Mouse (Mus musculus) ovary, postnatal 36 days (tissue): ENCODE results near the gene Nptx1.
A peak's percentile ranks its signal among the peaks of the same experiment; 100 is the strongest.

ENCODE experiments used
- DNase-seq: peaks from one replicate; pipeline ENCODE4 v3.0.0; 2022; ENCODE audit warnings: low spot score, mixed read lengths

Gene Nptx1

DNA sequence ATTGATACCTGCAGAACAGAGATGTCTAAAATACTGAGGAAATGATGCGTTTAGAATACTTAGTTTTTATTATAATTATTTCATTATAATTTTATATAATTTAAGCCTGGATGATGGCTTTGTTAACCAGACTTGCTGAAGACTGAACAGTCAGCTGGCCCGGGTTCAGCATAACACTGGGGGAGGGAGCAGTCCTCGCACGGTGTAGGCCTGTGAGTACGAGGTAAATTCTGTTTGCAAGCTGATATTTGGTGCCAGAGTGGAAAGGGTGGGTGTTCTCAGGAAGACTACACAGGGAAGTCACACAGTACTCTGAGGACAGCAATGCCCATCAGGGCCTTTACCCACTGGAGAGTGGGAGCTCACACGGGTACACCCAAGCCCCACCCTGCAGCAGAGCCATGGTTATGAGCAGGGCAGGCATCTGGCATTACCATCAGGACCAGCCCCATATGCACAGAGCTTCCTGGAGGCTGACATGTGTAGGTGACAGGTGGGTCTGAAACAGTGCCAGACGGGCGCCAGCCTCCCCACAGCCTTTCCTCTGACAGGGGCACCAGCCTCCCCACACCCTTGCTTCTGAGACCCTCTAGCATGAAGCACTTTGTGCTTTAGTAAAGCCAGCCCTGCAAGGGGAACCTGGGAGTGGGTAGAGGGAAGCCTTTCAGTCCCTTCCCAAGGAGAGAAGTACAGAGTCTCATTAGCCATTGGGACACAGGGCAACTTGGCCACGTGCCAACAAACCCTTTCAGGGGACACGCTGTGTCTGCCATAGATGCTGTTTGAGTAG lies 3.2 kb upstream of the Nptx1 start:
- DNase-seq, result no peak

DNA sequence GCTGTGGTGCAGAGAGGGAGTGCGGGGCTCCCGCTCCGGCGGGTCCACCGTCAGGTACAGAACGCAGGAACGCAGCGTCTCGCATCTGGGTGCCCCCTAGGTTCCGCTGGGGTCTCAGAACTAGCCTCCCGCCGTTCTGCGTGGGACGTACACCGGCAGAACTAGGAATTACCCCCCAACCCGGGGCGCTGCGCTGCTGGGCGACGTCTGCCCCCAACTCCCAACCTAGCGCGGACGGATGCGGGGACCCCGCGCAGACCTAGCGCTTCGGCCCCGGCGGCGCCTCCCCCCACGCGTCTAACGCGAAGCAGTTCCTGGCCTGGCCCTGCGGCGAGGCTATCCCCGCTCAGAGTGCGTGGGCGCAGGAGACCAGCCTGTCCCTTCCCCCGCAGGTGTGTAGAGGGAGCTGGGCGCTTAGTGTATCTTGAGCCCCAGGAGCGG lies 1.8 kb upstream of the Nptx1 start:
- no peak for DNase-seq

DNA sequence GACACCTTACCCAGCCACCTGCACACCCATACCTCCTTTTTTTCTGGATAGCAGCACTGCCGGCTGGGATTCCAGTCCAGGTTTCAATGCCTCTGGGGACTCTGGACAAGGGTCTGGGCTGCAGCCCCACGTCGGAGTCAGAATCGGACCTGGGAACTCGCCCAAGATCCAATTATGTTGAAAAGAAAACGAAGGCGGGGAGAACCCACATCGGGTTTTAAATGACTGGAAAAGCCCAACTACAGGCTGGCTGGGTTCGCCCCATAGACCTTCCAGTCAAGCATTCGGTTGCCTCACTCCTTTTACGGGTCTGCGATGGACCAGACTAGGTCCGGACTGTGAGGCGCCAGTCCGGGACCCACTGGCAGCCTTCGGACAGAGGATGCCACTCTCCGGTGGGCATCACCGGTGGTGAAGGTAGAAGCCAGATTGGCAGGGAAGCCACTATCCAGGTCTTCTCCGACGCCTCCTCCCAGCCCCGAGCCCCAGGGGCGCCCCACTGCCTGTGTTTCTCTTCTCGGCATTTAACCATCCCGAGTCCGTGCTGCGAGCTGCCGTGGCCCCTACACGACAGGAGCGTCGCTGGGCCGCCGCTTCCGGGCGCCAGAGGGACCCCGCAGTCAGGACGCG lies 1.3 kb upstream of the Nptx1 start:
- DNase-seq, result no peak

DNA sequence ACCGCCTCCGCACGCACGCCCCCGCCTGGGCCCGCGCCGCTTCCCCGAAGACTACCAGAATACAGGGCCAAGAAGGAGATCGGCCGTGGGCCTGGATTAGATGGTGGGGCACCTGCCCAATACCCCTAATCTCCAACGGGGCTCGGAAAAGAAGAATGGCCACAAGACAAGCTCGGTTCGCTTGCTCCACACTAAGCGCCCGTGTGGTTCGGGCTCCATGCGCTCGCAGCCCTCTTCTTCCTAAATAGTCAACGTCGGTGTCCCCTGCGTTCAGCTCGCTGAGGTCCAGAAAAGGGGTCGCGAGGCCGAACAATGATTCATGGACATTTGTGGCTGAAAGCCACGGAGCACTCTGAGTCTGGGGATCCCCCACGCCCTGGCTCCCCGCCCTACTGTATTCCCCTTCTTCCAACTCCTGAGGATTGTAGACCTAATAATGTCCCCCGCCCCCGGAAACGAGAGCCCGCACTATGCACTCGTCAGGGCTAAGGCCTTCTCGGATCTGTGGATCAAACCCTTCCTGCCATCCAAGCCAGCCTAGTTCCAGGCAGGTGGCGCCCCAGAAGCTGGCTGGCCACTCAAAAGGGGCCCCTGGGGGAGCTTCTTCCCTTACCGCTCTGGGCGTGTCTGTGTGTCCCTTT lies 518 bp upstream of the Nptx1 start:
- no peak for DNase-seq

DNA sequence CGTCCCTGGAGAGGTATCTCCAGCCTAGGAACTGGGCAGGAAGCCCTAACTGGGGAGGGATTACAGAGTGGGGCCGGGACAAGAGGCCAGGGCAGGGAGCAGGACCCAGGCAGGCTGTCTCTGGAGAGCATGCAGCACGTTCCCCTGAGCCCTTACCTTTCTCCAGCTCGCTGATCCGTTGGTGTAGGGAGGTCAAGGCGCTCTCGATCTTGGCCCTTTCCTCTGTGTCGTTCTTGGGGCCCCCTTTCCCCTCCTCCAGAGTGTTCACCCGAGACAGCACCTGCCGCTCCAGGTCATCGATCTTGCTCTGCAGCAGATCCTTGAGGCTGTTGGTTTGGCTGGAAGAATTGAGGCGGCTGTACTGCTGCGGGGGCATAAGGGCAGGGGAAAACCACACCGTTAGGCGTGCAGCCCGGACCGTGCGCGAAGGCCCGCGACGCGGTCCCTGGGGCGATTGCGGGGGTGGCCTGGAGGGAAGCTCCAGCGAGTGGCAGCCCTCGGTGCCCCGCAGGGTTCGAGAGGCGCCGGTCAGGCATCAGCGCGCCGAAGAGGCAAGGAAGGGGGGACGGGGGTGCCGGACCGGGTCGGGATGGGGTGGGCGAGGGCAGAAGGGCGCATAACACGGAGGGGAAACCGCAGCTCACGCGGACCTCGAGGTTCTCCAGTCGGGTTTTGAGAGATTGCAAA lies 914 bp downstream of the Nptx1 start:
- no peak for DNase-seq

DNA sequence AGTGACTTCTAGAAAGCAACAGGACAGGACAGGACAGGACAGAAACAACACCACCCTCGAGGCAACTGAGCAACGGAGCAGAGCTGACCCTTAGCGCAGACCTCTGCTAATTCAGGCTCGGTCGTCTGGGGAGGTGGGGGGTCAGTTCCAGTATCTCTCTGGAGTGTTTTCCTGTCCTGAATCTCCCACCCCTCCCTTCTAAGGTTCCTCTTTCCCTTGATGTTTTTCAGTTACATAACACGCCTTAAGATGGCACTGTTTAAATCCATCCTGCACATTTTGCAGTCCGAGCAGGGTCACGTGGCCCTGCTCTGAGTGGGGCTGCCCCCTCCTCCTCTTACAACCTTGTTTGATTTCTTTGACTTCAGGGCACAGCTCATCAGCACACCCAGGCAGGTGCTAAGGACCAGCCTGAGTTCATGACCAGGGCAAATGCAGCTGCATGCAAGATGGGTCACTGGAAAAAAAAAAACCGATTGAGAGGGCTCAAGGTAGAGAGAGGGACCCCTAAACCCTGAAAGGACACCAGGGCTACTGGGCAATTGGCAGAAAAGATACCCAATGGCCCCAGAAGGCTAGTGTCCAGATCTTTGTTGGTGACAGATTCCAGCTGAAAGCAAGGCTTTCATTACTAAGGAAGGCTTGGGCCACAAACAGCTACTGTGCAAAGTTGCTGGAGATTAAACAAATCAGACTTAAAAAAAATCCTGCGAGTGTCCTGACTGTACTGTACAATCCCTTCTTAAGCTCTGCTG lies 1.6 kb downstream of the Nptx1 start:
- no peak for DNase-seq

DNA sequence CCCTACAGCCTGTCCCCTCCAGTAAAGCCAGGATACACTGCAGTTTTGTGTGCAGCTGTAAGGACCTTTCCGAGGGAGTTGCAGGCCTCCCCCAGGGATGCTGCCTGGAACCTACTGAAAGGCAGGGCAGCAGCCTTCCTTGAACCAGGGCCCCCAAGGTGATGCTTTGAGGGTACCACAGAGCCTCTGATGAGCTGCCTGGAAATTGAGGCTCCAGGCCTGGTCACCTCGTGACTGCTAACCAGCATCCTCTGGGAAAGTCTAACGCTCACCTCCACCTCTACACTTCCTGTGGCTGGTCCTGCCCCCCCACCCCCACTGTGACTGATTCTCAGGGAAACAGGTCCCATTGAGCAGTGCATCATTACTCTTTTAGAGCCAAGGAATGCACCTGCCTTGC lies 2.3 kb downstream of the Nptx1 start:
- DNase-seq, result no peak

DNA sequence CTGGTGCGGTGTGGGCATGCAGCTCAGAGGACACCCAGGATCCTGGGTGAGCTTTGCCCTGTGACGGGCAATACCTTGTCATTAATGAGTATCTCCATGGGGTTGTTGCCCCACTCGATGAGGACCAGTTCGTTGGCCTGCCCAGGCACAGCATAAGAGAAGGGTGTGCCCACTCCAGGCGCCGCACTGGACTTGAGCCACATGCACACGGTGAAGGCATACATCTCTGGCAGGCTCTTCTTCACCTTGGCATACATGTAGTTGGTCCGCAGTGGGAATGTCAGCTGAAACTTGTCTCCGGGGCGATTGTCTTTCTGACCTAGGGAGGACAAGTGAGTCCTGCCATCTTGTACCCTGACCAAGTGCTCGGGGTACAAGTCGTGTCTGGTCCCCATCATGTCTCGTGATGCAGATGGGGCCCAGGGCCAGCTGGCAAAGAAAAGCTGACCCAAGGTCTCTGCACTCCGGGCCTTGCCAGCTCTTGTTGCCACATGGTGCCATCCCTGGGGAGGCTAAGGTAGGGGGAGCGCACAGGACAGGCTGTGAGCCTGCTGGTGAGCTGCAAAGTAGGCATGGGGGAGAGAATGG lies 2.9 kb downstream of the Nptx1 start:
- DNase-seq, result no peak

DNA sequence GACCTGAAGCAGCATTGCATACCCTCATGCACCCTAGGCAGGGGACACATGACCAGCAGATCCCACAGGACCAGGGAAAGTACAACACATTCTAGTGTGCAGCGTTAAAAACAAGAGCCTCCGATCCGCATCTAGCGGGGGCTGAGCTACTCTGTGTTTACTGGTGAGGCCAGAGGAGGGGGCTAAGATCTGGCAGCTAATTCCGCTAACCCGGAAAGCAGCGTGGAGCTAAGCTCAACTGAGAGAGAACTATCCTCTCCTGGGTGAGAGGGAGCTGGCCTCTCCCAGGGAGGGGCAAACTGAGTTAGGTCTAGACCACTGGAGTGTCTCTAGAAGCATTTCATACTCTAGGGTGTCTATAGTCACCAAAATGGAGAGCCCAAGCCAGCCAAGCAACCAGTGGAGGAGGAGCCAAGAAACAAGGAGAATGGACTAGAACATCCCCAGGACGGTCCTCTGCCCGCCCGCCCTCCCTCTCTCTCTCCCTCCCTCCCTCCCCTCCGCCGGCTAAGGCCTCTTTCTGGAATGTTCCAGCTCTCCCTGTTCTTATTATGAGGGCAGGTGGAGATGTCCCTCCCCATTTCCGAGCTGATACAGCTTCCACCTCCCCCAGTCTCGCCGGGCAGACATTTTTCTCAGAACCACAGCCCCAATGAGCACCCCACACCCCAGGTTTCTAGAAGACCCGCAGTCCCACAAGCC lies 3.6 kb downstream of the Nptx1 start:
- no peak for DNase-seq

DNA sequence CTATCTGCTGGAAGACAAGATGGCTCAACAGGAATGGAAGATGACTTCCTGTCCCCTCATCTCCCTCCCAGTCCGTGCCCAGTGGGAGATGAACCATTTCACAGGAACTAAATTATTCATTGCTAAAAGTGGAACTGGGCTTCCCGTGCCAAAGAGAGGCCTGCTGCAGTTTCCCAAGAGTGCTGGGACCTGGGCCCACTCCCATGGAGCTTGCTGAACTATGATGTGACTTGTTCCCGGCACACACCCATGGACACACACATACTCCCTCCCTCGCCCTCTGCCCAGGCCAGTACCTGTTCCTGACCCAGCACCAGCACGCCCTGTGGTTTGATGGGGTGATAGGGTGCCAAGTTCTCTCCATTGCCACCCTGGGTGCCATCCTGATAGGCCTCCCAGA lies 4.7 kb downstream of the Nptx1 start:
- DNase-seq, result no peak

DNA sequence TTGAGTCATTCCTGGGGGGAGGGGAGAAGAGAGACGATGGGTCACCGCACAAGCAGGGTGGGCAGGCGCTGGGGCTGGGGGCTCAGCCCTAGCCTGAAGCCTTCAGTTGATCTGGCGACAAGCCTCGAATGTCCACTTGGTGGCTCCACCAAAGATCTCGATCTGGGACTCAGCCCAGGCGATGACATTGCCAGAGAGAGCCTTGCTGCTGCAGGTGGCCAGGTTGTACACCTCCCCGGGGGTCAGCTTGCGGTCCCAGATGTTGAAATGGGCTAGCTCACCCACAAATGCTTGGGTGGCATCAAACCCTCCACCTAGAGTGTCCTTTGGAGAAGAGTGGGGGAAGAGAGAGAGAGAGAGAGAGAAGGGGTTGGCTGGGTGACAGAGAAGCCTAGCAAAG lies 5.2 kb downstream of the Nptx1 start:
- DNase-seq, result no peak

DNA sequence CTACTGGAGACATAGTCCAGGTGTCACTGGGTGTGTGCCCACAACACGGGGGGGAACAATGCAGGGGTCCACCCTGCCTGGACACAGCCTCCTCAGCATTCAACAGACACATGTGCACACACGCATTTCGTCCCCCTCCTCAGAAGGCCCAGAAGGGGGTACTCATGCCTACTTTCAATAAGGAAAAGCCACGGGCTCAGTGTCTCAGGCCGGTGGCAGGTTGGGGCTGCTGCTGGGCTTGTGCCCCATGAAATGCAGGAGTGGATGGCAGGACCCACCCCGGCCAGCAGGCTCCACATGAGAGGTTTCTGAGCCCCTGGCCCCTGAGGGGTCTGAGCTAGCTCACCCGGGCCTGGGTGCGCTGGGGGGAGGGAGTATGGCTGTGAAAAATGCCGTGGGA lies 6.5 kb downstream of the Nptx1 start:
- no peak for DNase-seq

DNA sequence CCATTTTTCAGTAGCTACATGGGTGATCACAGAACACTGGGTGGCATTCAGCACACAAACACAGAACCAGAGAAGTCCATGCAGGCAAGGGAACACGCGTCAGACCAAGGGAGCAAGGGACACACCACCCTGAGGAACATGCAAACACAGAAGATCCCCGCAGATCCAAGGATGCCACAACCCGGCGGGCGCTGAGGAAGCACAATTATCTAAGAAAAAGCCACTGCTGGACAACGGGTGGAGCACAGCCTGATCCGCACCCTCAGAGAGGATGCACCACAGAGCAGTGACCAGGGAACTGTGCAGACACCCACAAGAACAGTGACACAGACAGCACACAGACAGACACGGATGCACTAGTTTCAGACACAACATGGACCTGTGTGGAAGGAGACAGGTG lies 7.0 kb downstream of the Nptx1 start:
- no peak for DNase-seq

DNA sequence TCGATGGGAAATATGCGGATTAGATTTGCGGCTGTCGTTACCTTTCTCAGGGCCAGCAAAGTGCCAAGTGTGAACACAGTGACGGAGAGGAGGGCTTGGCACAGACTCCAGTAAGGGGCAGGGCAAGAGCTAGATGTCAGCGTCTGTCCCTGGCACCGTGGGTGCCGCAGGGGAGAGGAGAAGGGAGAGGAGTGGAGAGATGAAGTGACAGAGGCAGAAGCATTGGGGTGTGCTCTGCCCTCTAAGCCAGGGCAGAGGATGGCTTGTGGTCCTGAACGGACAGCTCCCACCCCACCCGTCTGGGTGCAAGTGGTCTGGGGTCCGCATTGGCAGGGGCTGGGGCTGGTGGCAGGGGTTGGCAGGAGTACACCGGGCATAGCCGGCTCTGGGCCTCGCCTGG lies 7.6 kb downstream of the Nptx1 start:
- DNase-seq, result peak; percentile 22

DNA sequence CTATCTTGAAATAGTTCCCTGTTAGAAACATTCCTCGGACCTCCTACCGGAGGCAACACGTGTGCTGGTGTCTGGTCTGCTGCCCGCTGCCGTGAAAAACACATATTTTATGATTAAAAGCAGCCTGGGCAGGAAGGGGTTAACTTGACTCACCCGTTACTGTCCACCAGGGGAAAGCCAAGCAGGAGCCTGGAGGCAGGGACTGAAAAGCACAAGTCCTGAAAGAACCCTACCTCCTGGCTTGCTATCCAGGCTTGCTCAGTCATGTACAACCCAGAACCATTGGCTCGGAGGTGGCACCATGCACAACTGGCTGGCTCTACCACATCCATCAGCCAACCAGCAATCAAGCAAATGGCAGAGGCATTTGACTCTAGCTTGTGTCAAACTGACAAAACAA lies 13.8 kb downstream of the Nptx1 start:
- DNase-seq, result no peak

DNA sequence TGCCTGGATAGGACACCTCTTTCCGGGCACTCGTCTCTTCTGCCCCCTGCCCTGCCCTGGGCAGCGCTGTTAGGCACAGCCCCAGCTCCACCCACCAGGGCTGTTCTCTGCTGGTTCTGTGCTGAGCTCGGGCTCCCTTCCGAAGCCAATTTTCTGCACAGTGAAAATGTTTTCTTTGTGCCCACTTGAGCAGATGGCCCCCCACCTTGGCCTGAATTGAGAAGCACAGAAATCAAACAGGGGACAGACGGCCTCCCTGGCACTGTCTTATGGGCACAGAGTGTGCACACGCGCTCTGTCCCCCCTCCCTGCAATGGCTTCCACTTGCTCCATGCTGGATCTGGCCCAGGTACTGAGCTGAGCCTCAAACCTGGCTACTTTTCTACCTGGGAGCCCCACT lies 15.1 kb downstream of the Nptx1 start:
- DNase-seq, result no peak

DNA sequence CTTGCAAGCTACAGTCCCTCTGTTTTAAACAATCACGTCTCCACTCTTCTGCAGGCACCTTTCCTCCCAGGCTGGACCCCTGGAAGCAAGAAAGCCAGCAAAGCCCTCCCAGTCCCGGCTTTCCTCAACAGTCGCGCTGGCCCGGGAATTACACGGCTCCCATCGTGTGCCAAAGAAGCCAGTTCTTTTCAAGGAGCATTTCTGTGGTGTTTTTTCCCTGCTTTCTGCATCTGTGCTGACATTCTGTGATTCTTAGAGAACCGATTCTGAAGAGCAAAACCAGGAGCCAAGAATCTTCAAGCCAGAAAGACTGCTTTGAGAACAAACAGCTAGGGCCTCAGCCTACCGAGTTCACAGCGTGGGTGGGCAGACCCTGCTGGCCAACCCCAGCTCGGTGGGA lies 18.6 kb downstream of the Nptx1 start:
- DNase-seq, result no peak

DNA sequence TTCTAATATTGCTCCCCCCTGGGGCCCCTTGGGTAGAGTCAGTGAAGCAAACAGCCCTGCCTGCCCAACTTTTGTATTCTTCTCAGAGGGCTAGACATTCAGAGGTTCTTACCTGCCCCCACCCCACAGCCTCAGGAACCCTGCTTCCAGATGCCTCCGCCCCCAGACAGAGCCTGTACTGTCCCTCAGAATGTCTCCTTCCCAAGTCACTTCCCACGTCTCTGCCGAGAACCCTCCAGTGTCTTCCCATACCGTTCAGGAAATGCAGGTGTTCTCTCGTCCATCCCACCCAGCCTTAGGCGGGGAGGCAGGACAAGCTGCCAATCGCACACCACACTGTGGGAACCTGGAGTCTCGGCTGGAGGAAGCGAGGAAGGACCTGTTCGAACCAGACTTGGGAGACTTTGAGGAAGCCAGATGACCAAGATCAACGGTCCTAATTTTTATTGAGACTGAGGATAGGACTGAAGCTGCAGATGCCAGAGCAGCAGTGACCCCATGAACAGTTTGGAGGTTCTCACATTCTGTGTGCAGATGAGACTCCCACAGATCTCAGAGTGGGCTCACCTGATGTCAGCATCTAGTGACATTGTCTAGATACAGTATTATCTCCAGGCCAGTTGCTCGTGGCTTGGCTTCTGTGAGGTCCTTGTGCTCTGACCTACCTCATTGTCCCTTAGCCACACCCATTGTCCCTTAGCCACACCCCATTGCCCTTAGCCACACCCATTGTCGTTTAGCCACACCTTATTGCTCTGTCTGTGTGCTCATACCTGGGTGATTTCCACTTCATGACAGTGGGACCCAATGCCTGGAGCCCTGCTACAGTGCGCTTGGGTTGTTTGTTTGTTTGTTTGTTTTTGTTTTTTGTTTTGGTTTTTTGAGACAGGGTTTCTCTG lies 21.2 kb downstream of the Nptx1 start:
- DNase-seq, result no peak

DNA sequence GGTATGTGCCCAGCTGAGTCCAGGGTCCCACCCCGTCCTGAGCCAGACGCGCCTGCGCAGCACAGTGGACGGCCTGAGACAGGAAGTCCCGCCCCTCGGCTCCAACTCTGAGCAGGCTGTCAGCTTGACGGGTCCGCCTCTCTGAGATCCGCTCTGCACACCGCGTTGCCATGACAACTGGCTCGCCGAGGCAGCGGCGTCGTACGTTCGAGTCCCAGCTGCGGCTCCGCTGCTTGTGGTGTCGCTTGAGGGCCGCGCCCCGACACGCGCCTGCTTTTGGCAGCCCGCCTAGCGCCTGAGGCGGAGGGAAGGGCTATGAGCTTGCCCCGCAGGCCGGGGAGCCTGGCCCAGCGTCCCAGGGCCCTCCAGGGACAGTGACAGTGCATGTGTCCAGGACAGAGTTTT lies 23.0 kb downstream of the Nptx1 start:
- peak; percentile 86 for DNase-seq

DNA sequence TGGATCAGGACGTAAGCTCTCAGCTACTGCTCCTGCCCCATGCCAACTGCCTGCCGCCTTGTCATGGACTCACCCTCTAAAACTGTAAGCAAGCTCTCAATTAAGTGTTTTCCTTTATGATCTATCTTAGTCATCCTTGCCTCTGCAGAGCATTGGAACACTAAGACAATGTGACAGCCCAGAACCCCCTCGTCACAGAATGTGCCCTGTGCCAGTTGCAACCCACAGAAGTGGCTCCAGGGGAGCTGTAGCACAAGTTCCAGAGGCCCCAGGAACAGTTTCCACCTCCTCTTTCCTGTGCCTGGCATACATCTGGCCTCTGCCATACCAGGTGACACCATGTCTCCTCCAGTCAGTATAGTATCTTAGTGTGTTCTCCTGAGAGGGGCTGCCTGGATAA lies 24.2 kb downstream of the Nptx1 start:
- no peak for DNase-seq
